Mouse (Mus musculus): Measurements from ENCODE around the gene Emd. TPM values are rescaled to one million over a fixed set of nuclear protein-coding genes. Genes with fewer than 3 reads are reported as not detected.

The Emd gene
- total RNA-seq, 2 experiments from 2014 or later, result 57.6 to 61.6 TPM

DNA sequence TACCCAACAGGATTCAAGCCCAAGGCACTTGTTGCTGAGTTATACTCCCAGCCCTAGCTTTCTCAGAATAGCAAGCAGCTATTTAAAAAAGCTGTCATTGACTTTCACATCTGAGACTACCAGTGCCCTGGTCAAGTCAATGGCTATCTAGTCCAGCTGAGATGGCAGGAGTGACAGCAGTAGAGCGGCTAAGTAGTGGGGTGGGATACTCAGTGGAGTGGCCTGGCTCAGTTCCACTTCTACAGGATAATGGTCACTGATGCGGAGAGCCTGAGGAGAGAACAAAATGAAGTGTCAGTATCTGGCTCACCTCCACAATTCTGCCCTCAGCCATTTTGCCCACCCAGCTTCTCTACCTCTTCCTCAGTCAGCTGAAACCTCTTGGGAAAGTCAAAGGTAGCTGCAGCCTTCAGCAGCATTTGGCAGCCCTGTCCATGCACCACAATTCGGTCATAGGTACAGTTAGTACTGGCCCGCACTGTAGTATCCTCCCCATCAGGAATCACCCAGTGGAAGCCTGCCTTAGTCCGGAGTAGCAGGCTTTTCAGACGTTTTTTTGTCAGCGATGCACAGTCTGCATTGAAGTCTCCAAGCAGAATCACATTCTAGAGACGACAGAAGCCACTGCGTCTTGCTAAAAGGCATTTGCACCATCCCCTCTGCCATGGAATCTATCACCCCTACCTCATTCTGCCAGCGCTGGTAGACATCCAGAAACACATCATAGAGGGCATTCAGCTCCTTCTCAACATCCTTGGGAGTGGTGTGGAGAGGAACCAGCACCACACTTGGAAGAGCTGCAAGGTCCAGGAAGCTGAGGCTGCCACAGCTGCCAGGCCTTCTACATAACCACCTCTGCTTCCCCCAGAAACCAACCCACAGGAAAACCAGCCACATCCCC is 19.2 kb downstream of the Emd start:
- no peak for DNase-seq

- DNase-seq, result no peak
Observed at GRCm38 (mm10) chrX:74277916-74278315, 23.4 kb downstream of the Emd start.

DNA sequence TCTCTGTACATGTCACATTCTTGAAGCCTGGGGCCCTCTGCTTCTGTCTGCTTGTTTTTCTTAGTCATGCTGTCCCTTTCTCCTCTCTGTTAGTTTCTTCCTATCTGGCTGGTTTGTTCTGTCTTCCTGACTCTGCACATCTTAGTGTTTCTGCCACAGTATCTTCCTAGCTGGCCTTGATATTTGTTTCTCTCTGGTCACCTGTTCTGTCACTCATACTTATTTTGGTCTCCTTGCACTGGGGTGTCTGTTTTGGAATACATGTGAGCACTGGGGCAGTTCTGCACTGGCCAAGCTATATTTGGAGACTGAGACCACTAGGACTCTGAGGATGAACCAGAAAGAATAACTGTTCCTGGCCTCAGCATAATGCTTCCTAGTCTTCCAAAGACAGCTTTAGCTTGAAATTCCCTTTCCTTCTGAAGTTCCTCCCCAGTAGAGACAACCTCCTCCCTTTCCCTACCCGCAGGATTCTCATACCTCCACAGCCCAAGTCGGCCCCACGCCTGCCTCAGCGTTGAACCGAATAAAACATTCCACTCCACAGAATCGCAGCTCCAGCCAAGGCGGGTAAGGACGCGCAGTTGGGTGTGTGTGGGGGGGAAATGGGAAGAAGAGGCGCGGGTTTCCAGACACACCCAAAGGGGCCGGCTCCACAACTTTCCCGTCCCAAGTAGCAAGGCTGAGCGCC is 26.7 kb downstream of the Emd start:
- DNase-seq, result no peak

DNA sequence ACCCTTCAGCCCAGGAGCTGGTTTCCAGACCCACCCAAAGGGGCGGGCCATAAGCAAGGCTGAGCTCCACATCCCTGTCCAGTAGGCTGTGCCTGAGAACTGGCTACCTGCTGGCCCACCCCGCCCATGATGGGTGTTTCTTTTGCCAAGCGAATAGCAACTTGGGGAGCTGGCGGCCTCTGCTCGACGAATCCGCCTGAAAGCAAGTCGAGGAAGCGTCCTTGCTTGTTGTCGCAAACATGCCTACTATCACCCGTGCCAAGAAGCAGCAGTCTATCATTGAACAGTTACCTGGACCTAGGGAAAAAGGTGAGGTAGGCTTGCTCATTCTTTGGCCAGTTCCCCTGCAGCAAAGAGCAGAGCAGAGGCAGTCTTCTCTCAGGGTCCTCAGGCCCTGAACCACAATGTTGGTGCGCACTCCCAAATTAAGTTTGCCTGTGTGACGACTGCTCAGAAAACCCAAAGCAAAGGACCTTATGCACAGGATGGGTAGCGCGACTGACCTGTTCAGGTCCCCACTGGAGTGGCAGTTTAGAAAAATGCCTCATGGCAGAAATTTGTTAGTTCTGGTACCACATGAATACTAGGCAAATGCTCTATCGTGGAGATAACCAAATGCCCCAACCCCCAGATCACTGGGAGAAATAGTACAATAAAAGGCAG is 27.4 kb downstream of the Emd start, which contains the start of the genes Taz and Dnase1l1:
TSS of gene Taz (plus strand) at position 181 of the 663 bp plus-strand sequence.
TSS of gene Dnase1l1 (minus strand) at position 606 of the 663 bp plus-strand sequence.
- DNase-seq, result peak; percentile 76

DNA sequence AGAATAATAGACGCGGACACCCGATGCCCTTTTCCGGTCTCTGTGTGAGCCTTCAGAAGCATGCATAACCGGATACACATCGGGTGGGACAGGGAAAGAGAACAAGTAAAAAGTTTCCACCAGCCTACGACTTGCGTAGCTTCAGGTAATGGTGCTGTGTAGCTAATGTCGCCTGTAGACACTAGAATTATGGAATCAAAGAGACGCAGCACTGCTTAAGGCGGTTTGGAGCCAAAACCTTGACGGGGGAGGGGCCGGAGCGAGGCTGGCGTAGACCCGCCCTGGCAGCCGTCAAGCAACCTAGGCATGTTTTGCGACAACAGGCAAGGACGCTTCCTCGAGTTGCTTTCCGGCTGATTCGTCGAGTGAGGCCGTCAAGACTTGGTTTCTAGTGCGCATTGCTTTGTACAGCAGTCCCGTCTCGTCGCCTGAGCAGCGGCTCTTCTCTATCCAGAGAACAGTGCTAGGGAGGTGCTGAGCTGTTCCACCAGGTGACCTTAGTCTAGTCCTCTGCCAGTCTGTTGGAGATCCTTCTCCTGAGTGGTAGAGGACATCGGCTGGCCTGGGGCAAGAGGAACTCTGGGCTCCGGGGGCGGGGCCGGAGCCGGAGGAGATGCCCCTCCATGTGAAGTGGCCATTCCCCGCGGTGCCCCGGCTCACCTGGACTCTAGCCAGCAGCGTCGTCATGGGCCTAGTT is 28.1 kb downstream of the Emd start:
- DNase-seq, result peak; percentile 87

DNA sequence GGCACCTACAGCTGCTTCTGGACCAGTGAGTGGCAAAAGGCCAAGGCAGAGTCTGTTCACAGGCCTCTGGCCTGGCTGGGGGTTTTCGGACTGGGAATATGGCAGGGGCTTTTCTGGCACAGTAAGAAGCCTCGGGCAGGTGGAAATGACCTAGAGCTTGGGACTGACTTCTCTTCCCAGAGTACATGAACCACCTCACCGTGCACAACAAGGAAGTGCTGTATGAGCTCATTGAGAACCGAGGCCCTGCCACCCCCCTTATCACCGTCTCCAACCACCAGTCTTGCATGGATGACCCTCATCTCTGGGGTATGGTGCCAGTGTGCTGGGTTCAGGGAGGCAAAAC is 28.6 kb downstream of the Emd start:
- no peak for DNase-seq

DNA sequence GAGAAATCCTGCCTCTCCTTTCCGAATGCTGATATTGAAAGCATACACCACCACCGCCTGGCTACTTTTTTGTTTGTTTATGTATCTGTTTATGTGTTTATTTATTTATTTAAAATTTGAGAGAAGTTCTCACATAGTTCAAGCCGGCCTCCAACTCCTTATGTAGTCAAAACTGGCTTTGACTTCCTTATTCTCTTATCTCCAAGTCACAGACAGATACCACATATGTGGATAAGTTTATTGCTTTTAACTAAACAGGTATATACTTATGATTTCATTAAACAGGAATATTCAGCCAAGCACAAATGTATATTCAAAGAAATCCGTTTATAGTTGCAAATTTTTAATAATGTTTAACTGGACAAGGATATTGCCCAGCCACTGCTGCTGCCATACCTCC is 38.9 kb downstream of the Emd start:
- no peak for DNase-seq

DNA sequence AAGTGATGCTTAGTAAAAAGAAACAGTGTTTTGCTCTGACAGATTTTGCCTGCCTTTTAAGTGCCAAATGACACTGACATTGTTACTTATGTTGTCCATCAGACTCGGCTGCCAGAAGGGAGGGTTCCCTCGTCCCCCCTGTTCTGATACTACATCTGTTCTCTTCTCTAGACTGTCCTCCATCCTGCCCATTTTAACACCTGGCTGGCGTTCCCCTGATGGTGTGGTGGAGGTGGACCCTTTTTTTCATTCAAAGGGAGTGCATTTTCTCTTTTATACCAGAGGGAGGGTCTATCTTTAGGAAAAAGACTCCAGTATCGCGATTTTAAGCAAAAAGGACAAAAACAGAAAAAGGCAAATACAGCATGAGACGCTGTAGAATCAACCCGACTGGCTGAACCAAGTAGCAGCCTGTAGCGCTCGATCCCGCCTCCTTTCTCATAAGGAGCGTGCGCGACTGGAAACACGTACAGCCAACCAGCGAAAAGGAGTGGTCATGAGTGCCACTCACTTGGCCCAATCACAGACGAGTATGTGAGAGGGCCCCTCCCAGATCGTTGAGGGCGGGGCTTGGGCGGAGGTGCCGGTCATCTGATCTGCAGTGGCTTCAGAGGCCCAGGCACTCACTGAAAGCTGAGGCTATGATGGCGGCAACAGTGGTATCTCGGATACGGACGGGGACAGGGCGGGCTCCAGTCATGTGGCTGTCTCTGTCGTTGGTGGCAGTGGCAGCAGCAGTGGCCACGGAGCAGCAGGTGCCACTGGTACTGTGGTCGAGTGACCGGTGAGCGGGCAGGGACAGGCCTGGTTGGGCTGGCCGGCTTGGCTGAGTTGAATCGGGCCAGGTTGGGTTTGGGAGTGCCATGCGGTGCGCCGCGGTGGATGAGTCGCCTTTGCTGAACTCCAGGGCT is 42.3 kb downstream of the Emd start, which contains the start of gene Atp6ap1:
TSS of gene Atp6ap1 (plus strand) at position 560 of the 911 bp plus-strand sequence.
- DNase-seq, result peak; percentile 95

DNA sequence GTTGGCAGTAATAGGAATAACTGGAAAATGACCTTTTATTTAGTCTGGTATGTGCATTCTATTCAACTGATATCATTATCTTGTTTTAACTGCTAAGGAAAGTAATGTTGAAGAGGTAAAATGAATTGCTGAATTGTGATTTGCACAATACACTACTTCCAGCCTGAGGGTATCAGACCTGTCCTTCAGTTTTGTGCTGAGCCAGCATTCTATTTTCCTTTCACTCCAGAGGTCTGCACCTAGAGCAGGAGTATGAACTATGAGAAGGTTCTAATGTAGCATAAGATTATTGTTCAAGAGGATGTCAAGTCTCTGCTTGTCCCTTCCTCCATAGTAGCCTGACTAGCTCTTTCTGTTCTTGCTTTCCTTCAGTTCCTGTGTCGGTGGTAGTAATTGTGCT is 43.9 kb downstream of the Emd start:
- DNase-seq, result no peak

GRCm38 (mm10) chrX:74299721-74300120 is 45.2 kb downstream of the Emd start:
- no peak for DNase-seq

DNA sequence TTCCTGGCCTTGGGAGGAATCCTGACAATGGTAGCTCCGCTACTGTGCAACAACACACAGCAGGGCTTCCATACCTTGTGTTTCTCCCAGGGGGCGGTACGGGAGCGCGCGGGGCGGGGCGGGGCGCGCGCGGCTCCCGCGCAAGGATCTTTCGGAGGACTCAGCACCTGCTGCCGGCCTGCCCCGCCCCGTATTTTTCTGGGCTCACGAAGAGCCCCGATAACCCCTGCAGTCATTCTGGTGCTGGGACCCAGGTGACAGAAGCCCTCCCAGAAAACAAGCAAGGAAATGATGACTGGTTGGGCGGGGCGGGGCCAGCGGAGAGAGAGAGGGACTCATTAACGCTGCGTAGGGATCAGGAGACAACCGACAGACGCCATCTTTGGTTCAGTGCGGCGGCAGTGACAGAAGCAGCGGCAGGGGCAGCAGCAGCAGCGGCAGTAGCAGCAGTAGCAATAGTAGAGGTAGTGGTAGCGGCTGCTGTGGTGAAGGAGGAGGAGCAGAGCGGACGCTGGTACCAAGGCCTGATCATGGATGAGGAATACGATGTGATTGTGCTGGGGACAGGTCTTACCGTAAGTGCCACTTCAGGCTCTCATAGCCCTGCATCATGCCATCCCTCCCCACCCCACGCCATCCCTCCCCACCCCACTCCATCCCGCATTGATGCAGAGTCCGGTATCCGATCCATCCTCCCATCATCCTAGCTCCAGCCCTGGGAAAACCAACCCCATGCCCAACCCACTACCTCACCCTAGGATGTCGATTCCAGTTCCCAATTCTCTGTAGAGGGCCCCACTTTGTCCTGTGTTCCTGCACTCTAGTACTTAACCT is 50.6 kb downstream of the Emd start, which contains the start of gene Gdi1:
TSS of gene Gdi1 (plus strand) at position 132 of the 834 bp plus-strand sequence.
- DNase-seq, result peak; percentile 75

Small RNA genes lying within 50 kb of the gene (microRNA-seq; reads per million reads assigned to microRNA genes)
- gene Mir7091, result 1.2 to 3.1 reads per million in 2 experiments

Other genes with a start within 250 kb of the Emd start
- 10 to 100 TPM; 56.4 to 57.1 TPM for gene Irak1, start 230.8 kb upstream of the Emd start, total RNA-seq (2021)
- not detected for gene Opn1mw, start 127.2 kb upstream of the Emd start, total RNA-seq (2021)
- 10 to 100 TPM; 37.6 to 39.6 TPM for gene Mecp2, start 119.3 kb upstream of the Emd start, total RNA-seq (2021)
- not detected for gene Tex28, start 86.8 kb upstream of the Emd start, total RNA-seq (2021)
- not detected for gene Tktl1, start 77.4 kb upstream of the Emd start, total RNA-seq (2021)
- gene Flna, start 4.9 kb upstream of the Emd start, total RNA-seq (2021), result 100 to 1,000 TPM; 375 to 378 TPM
- gene Rpl10, start 16.1 kb downstream of the Emd start, total RNA-seq (2021), result 100 to 1,000 TPM; 297 to 347 TPM
- 10 to 100 TPM; 39.3 to 46.4 TPM for gene Taz, start 27.2 kb downstream of the Emd start, total RNA-seq (2021)
- 10 to 100 TPM; 11.7 to 12.5 TPM for gene Dnase1l1, start 27.6 kb downstream of the Emd start, total RNA-seq (2021)
- gene Atp6ap1, start 42.4 kb downstream of the Emd start, total RNA-seq (2021), result 100 to 1,000 TPM; 103 to 109 TPM
- 10 to 100 TPM; 85.1 to 95.7 TPM for gene Gdi1, start 50.3 kb downstream of the Emd start, total RNA-seq (2021)
- 10 to 100 TPM; 38.6 to 39.7 TPM for gene Fam50a, start 58.3 kb downstream of the Emd start, total RNA-seq (2021)
- 1 to 10 TPM; 2.8 to 3.6 TPM for gene Plxna3, start 74.4 kb downstream of the Emd start, total RNA-seq (2021)
- gene Lage3, start 98.9 kb downstream of the Emd start, total RNA-seq (2021), result 10 to 100 TPM; 51.8 to 54.6 TPM
- gene Ubl4a, start 118.5 kb downstream of the Emd start, total RNA-seq (2021), result 10 to 100 TPM; 48.3 to 50.5 TPM
- 1 to 10 TPM; 7.8 to 7.9 TPM for gene Slc10a3, start 118.7 kb downstream of the Emd start, total RNA-seq (2021)
- gene Fam3a, start 138.6 kb downstream of the Emd start, total RNA-seq (2021), result 10 to 100 TPM; 16.6 to 24.0 TPM
- 10 to 100 TPM; 39.7 to 40.8 TPM for gene Ikbkg, start 138.6 kb downstream of the Emd start, total RNA-seq (2021)
- 1 to 10 TPM; 9.1 to 10.0 TPM for gene G6pdx, start 174.5 kb downstream of the Emd start, total RNA-seq (2021)
- not detected for gene Gm6880, start 226.7 kb downstream of the Emd start, total RNA-seq (2021)

Data from heart, postnatal 4 days (tissue).